Mouse (Mus musculus) lung, embryonic 16.5 days (tissue): ENCODE results near the gene Plcd1. TPM values are rescaled to one million over a fixed set of nuclear protein-coding genes. Genes with fewer than 3 reads are reported as not detected.

ENCODE experiments used
- ATAC-seq: fragments of 200-750 bp; cut with Nextera tagmentation; 2 replicates; pipeline ENCODE4 v1.8.0; 2017; ENCODE audit warnings: low read depth, mild to moderate bottlenecking, moderate library complexity
- H3K27ac ChIP-seq: fragments of 300-500 bp; sonication (generic); 2 replicates; pipeline ENCODE4 v1.5.1; 2014; ENCODE audit warnings: mild to moderate bottlenecking, control low read depth, low read length
- H3K27me3 ChIP-seq: fragments of 300-500 bp; sonication (generic); 2 replicates; pipeline ENCODE4 v1.6.1; 2014; ENCODE audit warnings: low read depth, low read length, mixed read lengths; ENCODE audit not compliant: control insufficient read depth, insufficient read depth
- H3K36me3 ChIP-seq: fragments of 300-500 bp; sonication (generic); 2 replicates; pipeline ENCODE4 v1.6.1; 2014; ENCODE audit warnings: low read length; ENCODE audit not compliant: control insufficient read depth, insufficient read depth
- H3K4me1 ChIP-seq: fragments of 300-500 bp; sonication (generic); replicated peaks from 2 replicates; pipeline ENCODE4 v1.6.1; 2014; ENCODE audit warnings: low read length, mixed read lengths; ENCODE audit not compliant: control insufficient read depth, insufficient read depth
- H3K4me2 ChIP-seq: fragments of 300-500 bp; sonication (generic); 2 replicates; pipeline ENCODE4 v1.6.1; 2014; ENCODE audit warnings: low read depth, low read length, control low read depth
- H3K4me3 ChIP-seq: fragments of 300-500 bp; sonication (generic); 2 replicates; pipeline ENCODE4 v1.5.1; 2014; ENCODE audit warnings: mild to moderate bottlenecking, low read length, control low read depth
- H3K9ac ChIP-seq: fragments of 300-500 bp; sonication (generic); 2 replicates; pipeline ENCODE4 v1.6.1; 2014; ENCODE audit warnings: low read length, control low read depth
- H3K9me3 ChIP-seq: fragments of 300-500 bp; sonication (generic); 2 replicates; pipeline ENCODE4 v1.6.1; 2016; ENCODE audit warnings: low read length; ENCODE audit not compliant: control insufficient read depth
- WGBS: fragments of 180-500 bp; shearing (Covaris S2); extraction: QIAGEN DNeasy Blood & Tissue Kit; methylation state at CpG from one replicate; pipeline ENCODE4 v1.1.7; 2014; 5-methylcytosine and 5-hydroxymethylcytosine counted together
- polyA plus RNA-seq: library from polyadenylated mRNA; unstranded; fragments of >200 nt; fragmentation: Nextera tagmentation; extraction: Ambion mirVana; gene quantifications from 2 replicates; pipeline ENCODE4 v1.2.1, GENCODE M21; 2015

Gene Plcd1
- polyA plus RNA-seq, 1 experiment from 2014 or later, result 17.2 TPM

DNA sequence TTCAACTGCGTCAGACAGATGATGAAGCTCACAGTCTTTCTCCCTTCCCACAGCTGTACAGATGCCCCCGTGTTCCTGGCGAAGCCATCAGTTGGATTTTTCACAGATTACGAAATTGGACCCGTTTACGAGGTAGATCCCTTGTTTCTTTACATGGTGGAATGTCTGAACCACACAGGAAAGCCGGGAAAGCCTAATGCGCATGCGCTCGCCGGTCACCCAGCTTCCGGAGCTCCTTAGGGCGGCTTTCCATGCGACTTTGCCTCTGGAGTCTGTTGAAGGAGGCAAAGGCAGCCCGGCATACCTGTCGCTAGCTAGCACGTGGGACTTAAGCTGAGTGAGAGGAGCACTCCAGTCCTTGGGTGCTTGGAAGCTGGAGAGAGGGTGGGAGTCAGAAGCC is 21.6 kb upstream of the Plcd1 start:
- WGBS, result 77% methylated on average over 17 of the region's 17 CpGs

DNA sequence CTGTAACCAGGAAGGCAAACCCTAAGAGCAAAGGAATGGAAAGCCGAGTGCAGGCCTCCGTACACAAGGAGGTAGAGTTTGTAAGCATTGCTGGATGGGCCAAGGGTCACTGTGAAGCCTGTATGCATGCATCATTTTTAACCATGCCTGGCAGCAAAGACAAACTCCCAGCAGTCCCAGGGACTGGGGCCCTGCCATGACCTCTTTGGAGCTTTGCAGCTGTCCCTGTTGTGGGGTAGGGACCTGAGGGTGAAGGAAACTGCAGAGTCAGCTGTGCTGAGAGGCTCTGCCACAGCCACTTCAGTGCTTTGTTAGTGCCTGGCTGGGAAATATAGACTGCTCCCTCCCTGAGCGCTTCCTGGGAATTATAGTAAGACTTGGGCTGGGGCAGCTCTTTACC is 17.3 kb upstream of the Plcd1 start:
- Histone ChIP-seq H3K27ac (no peak overlapping the region), H3K27me3 (no peaks in the 10 kb centered on the region), H3K4me2 (no peak overlapping the region), H3K4me1 (peaks cover 2% of the 10 kb centered on the region; the same call in 1 of the 2 replicates), H3K36me3 (no peaks in the 10 kb centered on the region), H3K9ac (no peak overlapping the region), H3K4me3 (no peak overlapping the region), H3K9me3 (no peaks in the 10 kb centered on the region)
- 30% methylated on average over 3 of the region's 3 CpGs for WGBS
- no peak for ATAC-seq

More for the DNA sequence above, 21.6 kb upstream of the Plcd1 start:
- Histone ChIP-seq H3K9ac (no peak overlapping the region), H3K27ac (no peak overlapping the region), H3K27me3 (no peaks in the 10 kb centered on the region), H3K4me1 (peaks cover 2% of the 10 kb centered on the region; the same call in 1 of the 2 replicates), H3K9me3 (no peaks in the 10 kb centered on the region), H3K4me2 (no peak overlapping the region), H3K4me3 (no peak overlapping the region), H3K36me3 (no peaks in the 10 kb centered on the region)
- no peak for ATAC-seq

GRCm38 (mm10) chr9:119109685-119110353 is 16.5 kb upstream of the Plcd1 start:
- Histone ChIP-seq H3K4me2 (no peak overlapping the region), H3K9me3 (no peaks in the 10 kb centered on the region), H3K4me3 (no peak overlapping the region), H3K4me1 (peaks cover 2% of the 10 kb centered on the region; the same call in 1 of the 2 replicates), H3K36me3 (no peaks in the 10 kb centered on the region), H3K9ac (no peak overlapping the region), H3K27ac (no peak overlapping the region), H3K27me3 (no peaks in the 10 kb centered on the region)
- WGBS, result 50% methylated on average over 12 of the region's 12 CpGs
- ATAC-seq, result no peak

GRCm38 (mm10) chr9:119107566-119107965 is 14.3 kb upstream of the Plcd1 start:
- no peak overlapping the region for H3K4me3 ChIP-seq
- no peak overlapping the region for H3K27ac ChIP-seq
- H3K4me1 ChIP-seq, result peaks cover 6% of the 10 kb centered on the region; the same call in 1 of the 2 replicates
- no peak for ATAC-seq
- 84% methylated on average over 4 of the region's 4 CpGs for WGBS
- H3K36me3 ChIP-seq, result no peaks in the 10 kb centered on the region
- no peaks in the 10 kb centered on the region for H3K9me3 ChIP-seq
- H3K27me3 ChIP-seq, result no peaks in the 10 kb centered on the region
- H3K4me2 ChIP-seq, result no peak overlapping the region
- H3K9ac ChIP-seq, result no peak overlapping the region

DNA sequence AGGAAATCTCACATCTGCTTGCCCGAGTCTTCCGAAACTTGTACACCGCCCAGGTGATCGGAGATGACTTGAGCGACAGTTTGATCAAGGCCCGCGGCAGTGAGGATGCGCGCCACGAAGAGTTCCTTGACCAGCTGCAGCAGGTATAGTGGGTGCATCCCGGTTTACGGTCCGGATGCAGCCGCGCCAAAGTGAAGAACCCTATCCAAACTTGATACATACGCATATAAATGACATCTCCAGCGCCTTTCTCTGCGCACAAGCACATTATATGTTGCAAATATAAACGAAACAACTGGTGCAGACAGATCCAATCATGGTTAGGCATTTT is 9.4 kb upstream of the Plcd1 start:
- peaks cover 9% of the 10 kb centered on the region for H3K4me1 ChIP-seq
- no peak overlapping the region for H3K27ac ChIP-seq
- peak overlapping the region; percentile 51 for H3K9ac ChIP-seq
- no peak for ATAC-seq
- H3K9me3 ChIP-seq, result no peaks in the 10 kb centered on the region
- peak overlapping the region; percentile 93 for H3K4me2 ChIP-seq
- WGBS, result 3% methylated on average over 19 of the region's 19 CpGs
- H3K27me3 ChIP-seq, result no peaks in the 10 kb centered on the region
- H3K36me3 ChIP-seq, result no peaks in the 10 kb centered on the region
- H3K4me3 ChIP-seq, result peak overlapping the region; percentile 60

- H3K4me3 ChIP-seq, result peak within 1 kb of the TSS; percentile 60
- no peaks in the 10 kb centered on the region for H3K27me3 ChIP-seq
- WGBS, result 3% methylated on average over 44 of the region's 44 CpGs
- peaks cover 9% of the 10 kb centered on the region for H3K4me1 ChIP-seq
- peak within 1 kb of the TSS; percentile 51 for H3K9ac ChIP-seq
- no peaks in the 10 kb centered on the region for H3K36me3 ChIP-seq
- H3K9me3 ChIP-seq, result no peaks in the 10 kb centered on the region
- peak within 1 kb of the TSS; percentile 93 for H3K4me2 ChIP-seq
- peak; percentile 88 for ATAC-seq
- H3K27ac ChIP-seq, result peak within 1 kb of the TSS; percentile 21; the same call in 1 of the 2 replicates
Observed at GRCm38 (mm10) chr9:119101992-119102782, 8.9 kb upstream of the Plcd1 start, which contains the start of gene Dlec1. TSS of gene Dlec1 (plus strand) at chr9:119102478.

- Histone ChIP-seq H3K4me1 (peaks cover 10% of the 10 kb centered on the region), H3K9ac (no peak overlapping the region), H3K9me3 (no peaks in the 10 kb centered on the region), H3K36me3 (no peaks in the 10 kb centered on the region), H3K27ac (no peak overlapping the region), H3K4me3 (no peak overlapping the region), H3K4me2 (no peak overlapping the region), H3K27me3 (no peaks in the 10 kb centered on the region)
- no peak for ATAC-seq
- WGBS, result 14% methylated on average over 15 of the region's 15 CpGs
Observed at GRCm38 (mm10) chr9:119100177-119100898, 7.0 kb upstream of the Plcd1 start.

- WGBS, result 66% methylated on average over 13 of the region's 13 CpGs
- no peak overlapping the region for H3K4me3 ChIP-seq
- no peaks in the 10 kb centered on the region for H3K36me3 ChIP-seq
- H3K27ac ChIP-seq, result no peak overlapping the region
- H3K4me1 ChIP-seq, result peaks cover 27% of the 10 kb centered on the region
- no peak overlapping the region for H3K9ac ChIP-seq
- no peak for ATAC-seq
- H3K27me3 ChIP-seq, result peaks cover 4% of the 10 kb centered on the region; the same call in 1 of the 2 replicates
- H3K4me2 ChIP-seq, result no peak overlapping the region
- no peaks in the 10 kb centered on the region for H3K9me3 ChIP-seq
Observed at GRCm38 (mm10) chr9:119094462-119095109, 1.3 kb upstream of the Plcd1 start.
